Mouse (Mus musculus) gastrocnemius, postnatal 4 days (tissue): ENCODE results near the gene Drosha. TPM values are rescaled to one million over a fixed set of nuclear protein-coding genes. Genes with fewer than 3 reads are reported as not detected.
"Not testable (repeated sequence)": the region's sequence is repeated elsewhere in the genome, so short reads cannot be mapped to it uniquely, and the experiment has no call there.

Source experiments
- DNase-seq, 2 experiments: peaks; one replicate each; pipeline ENCODE4 v3.0.0; 2021 to 2022; ENCODE audit warnings: low spot score in 2 of 2, mixed read lengths in 2 of 2
- total RNA-seq, 2 experiments: library from RNA; stranded (reverse); gene quantifications; 2 replicates each; pipeline ENCODE4 v1.2.3; 2021

Drosha gene
- total RNA-seq, 2 experiments from 2014 or later, result 39.0 to 39.2 TPM

DNA sequence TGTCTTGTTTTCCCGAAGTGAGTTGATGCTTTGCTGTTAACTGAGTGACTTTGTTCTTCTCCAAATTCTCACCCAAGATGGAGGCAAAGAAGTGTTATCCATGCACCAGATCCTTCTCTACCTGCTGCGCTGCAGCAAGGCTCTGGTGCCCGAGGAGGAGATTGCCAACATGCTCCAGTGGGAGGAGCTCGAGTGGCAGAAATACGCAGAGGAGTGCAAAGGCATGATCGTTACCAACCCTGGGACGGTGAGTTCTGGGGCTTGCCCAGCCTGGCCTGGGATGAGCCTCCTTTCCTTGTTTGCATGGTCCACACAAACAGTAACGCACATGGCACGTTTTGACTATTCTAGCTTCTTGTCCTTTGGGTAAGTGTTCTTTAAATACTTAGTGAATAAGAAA lies 54.0 kb downstream of the Drosha start:
- DNase-seq, result no peak

DNA sequence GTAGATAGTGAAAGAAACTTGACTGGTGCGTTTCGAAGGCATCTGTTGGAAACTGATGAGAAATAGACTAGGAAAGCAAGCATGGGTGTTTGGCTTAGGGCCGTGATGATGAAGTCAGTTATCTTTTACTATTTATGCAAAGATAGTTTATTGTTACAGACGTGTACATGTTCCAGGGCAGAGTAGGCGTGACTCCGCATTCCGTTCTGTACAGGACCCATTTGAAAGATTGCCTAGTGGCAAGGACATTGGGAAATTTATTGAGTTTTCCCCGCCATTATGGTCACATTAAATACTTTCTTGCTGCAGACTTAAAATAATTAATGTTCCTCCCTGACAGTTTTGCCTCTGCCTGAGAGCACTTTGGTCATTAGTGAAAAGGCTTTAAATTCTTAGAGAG lies 55.3 kb downstream of the Drosha start:
- no peak for DNase-seq

DNA sequence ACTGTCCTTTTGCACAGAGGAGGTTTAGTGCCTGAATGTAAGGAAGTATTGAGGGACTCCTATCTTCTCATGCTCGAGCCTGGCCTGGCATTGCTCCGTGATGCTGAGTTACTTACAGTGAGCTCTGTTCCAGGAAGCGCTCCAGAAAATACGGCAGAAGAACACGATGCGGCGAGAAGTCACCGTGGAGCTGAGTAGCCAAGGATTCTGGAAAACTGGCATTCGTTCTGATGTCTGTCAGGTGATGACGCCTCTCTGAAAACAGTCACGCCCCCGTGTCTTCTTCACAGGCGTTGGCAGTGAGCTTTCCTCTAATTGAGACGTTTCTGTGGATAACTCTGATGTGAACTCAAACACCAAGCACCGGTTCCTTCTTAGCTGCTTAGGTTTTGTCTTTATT lies 60.2 kb downstream of the Drosha start:
- DNase-seq, result no peak

DNA sequence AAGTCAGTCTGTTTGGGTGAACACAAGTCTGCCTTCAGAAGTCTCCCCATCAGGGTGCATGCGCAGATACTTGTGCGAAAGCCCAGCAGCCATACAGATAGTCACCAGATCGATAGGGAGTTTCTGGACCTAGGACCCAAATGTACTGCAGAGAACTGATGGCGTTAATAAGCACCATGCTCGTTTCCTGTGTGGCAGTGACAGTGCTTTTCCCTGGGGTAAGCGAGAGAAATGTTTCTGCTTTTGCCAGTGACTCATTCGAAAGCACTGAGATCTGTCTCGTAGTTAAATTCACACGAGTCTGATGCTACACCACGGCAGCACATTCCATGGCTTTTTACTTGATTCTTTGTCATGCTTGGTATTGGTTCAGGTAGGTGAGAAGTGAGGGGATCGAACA lies 60.7 kb downstream of the Drosha start:
- DNase-seq, result no peak

DNA sequence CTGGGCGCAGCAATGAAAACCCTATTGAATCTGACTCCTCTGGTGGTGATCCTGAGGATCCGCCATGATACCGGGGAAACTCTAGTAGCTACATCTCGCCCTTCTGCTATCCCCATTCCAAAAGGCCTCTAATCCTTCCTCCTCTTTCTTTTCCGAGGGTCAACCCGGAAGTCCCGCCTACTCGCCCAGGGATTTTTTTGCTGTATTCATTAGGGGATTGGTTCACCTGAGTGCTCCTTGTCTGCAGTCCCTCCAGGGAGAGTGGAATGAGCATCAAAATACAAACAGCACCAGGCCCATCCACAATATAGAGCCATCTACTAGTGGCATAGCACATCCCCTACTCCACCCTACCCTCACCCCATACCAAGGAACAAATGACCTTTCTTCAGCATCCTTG lies 62.6 kb downstream of the Drosha start:
- DNase-seq, result no peak

DNA sequence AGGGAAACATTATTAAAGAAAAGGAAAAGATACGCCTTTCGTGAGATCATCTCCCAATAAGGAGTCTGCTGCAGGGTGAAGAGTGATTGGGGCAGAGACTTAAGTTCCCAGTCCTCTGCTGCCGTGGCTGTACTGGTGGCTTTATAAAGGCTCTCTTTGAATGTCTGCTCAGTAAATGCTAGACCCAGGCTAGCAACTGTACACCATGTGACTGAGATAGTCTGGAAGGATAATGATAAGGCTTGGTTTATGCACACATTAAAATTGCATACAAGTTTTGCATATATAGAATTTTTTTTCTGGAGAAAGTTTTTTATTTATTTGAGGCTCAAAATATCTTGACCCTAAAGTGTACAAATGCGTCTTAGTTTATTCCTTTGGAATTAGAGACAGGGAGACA lies 63.7 kb downstream of the Drosha start:
- no peak for DNase-seq

DNA sequence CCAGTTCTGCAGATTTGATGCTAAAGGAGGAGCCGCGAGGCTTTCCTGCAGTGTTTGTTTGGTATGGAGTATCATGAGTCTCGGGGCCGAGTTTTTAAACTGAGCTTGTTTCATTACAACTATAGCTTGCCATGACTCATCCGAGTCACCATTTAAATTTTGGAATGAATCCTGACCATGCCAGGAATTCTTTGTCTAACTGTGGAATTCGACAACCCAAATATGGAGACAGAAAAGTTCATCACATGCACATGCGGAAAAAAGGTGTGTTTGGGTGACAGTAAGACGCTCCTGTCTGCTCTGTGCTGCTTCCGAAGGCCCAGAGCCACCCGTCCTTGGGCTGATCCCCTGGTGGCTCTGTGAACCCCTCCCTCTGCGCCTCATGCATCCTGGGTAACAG lies 65.3 kb downstream of the Drosha start:
- DNase-seq, result no peak

DNA sequence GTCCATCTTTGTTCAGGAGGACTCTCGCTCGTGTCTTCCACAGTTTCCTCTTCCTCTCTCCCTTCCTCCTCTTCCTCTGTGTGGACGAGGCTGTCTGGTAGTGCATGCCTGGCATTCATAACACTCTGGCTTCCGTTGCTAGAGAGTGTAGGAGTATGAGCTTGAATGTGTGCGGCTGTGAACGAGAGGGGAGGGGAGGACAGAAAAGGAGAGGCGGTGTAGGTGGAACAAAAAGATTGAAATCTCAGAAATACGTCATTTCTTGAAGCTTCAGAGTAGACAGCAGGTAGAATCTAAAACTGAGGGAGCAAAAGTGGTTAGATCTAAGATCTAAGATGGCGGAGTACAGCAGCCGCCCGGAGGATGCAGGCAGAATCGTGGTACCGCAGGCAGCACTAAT lies 70.8 kb downstream of the Drosha start:
- no peak for DNase-seq

DNA sequence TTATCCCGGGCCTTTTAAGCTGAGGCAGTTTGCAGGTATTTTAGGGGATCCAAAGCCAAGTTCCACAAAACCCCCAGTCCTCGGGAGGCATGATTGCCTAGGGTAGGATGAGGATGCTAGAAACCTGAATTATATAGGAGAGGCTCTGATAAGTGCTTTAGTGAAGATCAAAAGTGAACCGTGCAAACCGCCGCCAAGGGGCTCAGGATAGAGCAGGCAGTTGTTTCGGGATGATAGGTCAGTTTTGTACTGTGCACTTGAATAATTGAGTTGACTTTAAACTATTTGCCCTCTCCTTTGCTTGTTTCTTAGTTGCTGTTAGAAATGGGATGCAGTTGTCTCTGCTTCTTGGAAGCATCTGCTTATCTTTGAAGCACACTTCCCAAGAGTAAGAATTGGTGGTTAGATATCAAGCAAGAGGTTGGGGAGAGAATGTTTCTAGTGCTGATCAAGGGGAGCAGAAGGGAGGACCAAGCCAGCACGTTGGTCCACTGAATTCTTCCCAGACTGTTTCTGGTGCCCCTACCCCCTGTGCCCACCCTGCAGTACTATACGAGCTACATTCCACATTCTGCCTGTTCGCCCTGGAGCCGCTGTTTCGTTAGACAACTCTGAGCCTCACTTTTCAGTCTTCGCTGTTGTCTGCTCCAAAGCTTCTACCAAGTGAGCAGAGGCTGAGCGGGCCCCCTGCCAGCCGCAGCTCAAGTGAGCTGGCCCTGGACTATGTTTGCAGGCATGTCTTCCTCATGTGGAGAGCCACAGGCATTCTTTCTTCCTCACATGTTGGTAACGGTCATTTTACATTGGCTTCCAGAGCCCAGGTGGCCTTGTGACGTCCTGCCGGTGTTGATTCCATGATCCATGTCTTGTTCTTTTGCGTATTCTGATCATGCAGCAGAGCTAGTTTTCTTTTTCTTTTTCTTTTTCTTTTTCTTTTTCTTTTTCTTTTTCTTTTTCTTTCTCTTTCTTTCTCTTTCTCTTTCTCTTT lies 71.7 kb downstream of the Drosha start:
- DNase-seq, result no peak

DNA sequence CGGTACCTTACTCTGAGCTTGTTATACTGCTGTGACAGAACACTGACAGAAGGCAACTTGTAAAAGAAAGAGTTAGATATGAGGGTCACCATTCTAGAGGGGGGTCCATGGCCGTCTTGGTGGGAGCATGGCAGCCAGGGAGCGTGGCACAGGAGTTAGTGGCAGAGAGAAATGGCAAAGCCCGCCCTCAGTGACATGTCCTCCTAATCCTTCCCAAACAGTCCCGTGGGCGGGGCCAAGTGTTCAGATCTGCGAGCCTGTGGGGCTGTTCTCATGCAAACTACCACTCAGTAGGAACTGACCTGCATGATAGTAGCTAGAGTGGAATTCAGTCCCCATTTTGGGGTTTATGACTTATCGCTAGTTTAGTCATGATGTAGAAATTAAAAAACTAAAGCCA lies 73.2 kb downstream of the Drosha start:
- no peak for DNase-seq

DNA sequence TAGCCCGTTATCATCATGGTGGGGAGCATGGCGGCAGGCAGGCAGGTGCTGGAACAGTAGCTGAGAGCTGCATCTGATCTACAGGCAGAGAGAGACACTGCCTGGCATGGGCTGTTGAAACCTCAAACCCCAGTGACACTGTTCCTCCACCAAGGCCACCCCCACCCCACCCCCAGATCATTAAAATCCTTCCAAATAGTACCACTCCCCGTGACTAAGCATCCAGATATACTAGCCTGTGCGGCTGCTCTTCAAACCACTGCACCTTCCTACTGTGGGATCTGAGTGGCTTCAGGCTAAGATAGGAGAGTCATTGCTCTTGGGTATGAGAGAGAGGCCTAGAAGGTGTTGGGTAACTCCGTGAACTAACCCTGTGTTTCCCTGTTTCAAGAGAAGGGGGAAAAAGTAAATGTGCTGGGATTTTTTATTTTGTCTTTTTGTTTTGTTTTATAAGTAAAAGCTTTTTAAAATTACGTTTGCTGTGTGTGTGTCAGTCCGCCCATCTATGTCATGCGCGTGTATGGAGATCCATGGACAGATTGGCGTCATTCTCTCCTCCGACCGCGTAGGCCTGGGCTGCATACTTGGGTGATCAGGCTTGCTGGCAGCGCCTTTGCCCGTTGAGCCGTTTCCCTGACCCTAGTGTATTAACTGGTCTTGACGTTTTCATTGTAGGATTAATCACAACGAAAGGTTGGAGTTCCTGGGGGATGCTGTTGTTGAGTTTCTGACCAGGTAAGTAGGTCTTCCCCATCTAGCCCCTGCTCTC lies 76.0 kb downstream of the Drosha start:
- no peak for DNase-seq

DNA sequence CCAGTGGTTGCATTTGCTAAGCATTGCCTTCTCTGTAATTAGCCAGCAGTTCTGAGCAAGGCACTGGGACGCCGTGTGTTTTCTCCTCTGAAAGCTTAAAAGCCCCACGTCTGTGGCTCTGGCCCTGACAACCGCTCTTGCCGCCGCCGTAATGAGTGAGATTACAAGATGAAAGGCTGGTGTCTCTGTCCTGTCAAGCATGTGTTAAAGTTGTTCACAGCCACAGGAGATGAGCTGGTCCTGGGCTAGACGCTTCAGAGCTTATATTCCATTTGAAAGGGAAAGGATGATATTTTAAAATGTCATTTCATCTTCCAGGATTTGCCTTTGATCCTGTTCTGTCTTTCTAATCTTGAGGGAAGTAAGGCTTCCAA lies 76.6 kb downstream of the Drosha start:
- no peak for DNase-seq

DNA sequence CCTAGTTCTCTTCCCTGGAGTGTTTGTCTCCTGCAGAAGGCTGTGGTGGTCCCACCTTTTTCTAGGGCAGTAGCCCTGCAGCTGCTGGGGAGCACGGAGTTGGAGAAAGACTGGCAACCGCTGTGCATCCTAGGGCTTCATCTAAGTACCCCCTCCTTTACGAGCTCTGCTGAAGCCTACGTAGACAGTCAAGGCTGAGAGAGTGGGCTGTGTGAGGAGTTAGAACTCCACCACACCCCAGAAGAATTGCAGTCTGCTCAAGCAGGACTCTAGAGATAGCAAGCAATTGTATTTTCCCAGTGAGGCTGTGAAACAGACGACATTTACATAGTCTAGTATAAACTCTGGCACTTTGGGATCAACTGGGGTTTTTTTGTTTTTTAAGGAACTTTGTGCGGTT lies 79.8 kb downstream of the Drosha start:
- no peak for DNase-seq

DNA sequence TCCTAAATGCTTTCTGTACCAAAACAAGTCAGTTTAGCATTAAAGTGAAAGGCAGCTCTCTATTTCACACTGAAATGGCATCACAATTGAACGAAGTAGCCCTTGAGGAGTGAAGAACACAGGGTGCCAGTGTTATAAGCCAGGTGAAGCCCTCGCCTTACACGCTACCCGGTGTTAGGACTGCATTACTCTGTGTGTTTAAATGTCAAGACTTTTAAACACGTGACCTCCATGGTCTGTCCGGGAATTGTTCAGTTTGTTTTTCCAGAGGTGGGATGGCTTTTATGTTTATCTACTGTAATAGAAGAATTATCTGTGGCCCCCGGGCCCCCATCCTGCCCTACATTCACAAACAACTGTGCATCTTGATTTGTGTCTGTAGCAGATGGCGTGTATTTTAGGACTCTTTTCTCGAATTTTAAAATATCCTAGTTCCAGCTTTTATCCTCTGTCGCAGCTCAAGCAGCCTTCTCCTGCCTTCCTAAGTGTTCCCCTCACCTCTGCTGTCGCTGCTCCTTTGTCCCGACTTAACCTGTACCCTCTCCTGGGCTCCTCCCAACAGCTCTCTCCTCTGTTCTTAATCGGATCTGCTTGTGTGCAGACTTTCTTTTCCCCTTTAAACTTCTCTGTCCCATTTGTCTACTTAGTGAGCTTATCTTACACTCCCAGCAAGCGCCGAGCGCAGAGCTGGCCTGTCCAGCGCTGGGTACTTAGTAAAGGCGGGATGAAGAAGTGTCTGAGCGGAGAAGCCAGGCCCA lies 83.5 kb downstream of the Drosha start:
- no peak for DNase-seq

DNA sequence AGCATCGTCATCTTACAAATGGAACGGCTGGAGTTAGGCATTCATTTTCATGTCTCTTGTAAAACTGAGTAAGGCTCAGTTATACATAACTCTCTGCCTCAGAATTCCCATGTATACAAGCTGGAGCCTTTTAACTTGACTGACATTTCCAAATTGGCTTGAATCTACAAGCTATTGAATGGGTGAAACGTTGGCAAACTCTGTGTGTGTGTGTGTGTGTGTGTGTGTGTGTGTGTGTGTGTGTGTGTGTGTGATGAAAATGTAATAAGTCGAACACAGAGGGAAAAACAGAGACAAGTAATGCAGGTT lies 84.1 kb downstream of the Drosha start:
- DNase-seq, result no peak

DNA sequence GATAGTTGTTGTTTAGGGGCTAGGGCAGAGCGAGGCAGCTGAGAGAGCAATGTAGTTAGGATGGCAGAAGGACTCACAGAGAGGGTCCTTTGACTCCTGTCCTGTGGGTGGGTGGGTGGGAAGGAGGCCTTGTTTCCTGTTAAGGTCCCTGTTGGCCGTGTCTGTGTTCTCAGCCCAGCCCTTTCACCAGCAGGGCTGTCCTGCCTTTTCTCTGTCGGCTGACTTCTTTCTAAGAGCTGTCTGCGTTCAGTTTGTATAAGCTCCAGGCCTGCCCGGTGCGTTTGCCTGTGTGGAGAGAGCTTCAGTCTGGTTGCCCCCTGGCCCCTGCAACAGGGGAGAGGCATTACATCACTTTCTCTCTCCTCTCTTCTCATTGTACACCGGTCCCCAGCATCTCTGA lies 84.6 kb downstream of the Drosha start:
- no peak for DNase-seq

DNA sequence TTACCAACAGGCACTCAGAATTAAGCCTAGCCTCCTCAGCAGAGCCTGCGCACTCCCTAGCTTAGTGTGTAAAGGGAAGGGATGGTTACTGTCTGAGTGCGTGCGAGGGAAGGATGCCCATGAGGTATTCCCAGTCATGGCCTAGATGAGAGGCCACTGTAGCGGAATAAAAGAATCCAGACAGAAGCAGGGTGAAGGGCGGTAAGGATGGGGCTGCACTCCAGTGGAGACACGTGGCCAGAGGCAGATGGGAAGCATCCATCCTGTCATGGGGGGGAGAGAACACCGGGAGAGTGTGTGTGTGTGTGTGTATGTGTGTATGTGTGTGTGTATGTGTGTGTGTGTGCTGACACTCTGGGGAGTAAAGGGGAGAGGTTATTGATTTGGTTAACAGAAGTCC lies 86.5 kb downstream of the Drosha start:
- no peak for DNase-seq

DNA sequence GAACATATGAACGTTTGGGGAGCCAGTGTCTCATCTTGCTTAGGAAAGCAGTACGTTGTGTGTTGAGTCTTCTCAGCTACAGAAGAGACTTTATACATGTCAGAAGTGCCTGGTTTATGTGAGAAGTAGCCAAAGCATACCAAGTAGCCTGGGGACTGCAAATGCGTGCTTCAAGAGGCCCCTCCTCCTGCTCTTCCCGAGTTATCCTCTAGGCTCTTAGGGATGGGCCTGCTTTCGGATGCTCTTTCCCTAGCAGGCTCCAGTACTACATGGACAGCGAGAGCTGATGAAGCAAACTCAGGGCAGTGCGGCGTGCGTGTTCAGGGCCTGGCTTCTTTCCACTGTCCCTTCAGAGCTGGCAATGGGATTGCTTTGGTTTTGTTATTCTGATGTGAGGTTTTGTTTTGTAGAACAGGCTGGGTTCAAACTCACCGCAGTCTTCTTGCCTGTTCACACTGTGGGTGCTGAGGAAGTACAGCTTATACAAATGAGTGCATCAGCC lies 91.8 kb downstream of the Drosha start:
- no peak for DNase-seq

DNA sequence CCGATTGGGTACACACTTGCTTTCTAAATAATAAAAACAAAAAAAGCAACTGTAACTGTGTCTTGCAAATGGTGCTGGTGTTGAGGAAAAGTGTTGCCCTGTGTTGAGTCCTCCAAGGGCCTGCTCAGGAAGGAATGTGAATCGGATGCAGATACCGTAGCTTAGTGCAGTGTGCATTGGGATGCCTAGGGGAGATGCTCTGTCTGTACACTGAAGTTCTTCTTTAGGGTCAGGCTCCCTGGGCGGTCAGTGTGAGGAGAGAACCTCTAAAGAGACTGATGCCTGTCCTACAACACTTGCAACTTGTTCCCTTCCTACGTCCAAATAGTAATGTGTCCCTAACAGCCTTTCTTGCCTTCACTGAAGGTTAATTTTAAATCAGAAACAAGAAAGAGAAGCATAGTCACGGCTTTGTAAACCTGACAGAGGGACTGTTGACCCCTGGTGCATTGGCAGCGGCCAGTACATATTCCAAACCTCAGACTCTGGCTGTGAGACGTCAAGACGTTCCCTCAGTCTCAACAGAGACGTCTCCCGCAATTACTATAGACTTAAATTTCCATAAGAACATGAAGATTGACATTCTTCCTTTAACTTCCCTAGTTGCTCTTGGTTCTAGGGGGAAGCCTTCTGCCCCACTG lies 94.8 kb downstream of the Drosha start:
- DNase-seq, result not testable (repeated sequence)

DNA sequence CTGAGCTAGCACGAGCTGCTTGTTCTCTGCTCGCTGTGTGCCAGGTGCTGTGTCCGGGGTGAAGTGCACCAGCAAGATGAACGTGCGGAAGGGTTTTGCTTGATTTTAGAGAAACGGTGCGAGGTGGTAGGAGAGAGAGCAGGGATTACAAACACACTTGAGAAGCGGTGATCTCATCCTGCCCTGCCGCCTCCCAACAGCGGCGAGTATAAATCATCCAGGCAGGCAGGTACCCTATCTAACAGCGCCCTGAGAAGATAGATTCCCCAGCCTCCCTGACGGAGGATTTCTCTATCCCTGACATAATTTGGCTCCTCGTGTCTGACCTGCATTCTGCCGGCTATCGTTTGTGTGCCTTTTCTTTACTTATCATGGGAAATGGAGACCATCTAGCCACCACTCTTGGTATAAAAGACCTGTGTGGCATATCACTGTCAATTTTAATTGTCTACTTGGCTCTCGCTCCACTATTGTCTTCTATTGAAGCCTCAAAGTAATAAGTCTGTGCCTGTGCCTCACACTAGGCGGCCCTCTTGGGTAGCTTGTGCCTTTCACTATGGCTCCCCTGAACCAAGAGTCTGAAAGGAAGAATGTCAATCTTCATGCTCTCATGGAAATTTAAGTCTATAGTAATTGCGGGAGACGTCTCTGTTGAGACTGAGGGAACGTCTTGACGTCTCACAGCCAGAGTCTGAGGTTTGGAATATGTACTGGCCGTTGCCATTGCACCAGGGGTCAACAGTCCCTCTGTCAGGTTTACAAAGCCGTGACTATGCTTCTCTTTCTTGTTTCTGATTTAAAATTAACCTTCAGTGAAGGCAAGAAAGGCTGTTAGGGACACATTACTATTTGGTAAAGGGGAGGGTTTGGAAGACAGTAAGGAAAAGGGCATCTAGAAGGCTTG lies 95.6 kb downstream of the Drosha start:
- no peak for DNase-seq
